Mouse (Mus musculus): ENCODE measurements around the gene Adh7. TPM values are rescaled to one million over a fixed set of nuclear protein-coding genes. Genes with fewer than 3 reads are reported as not detected.

The Adh7 gene
- total and polyA plus RNA-seq, 3 experiments, result not detected

Other genes with a start within 250 kb of the Adh7 start
- 55.5 and 63.6 TPM in 2 replicates for gene Dapp1, start 236.2 kb upstream of the Adh7 start, total RNA-seq (2012; rRNA removed)
- 53.5 and 66.4 TPM in 2 replicates for gene Dapp1, start 236.2 kb upstream of the Adh7 start, total RNA-seq (2014; rRNA removed)
- 62.8 and 81.7 TPM in 2 replicates for gene Dapp1, start 236.2 kb upstream of the Adh7 start, polyA plus RNA-seq (2012; ENCODE audit: insufficient read length, low read depth)
- 1.3 and 2.0 TPM in 2 replicates for gene 1110002E22Rik, start 152.7 kb upstream of the Adh7 start, total RNA-seq (2012; rRNA removed)
- gene 1110002E22Rik, start 152.7 kb upstream of the Adh7 start, total RNA-seq (2014; rRNA removed), result 0.43 and 0.66 TPM in 2 replicates
- gene 1110002E22Rik, start 152.7 kb upstream of the Adh7 start, polyA plus RNA-seq (2012; ENCODE audit: insufficient read length, low read depth), result 2.3 and 2.6 TPM in 2 replicates
- gene Gm5105, start 150.4 kb upstream of the Adh7 start, total RNA-seq (2012; rRNA removed), result 0.13 TPM in 1 of 2 replicates, not detected in the other
- gene Gm5105, start 150.4 kb upstream of the Adh7 start, total RNA-seq (2014; rRNA removed), result not detected in 2 replicates
- gene Gm5105, start 150.4 kb upstream of the Adh7 start, polyA plus RNA-seq (2012; ENCODE audit: insufficient read length, low read depth), result not detected in 2 replicates
- 38.0 and 43.9 TPM in 2 replicates for gene Trmt10a, start 74.3 kb upstream of the Adh7 start, total RNA-seq (2012; rRNA removed)
- gene Trmt10a, start 74.3 kb upstream of the Adh7 start, total RNA-seq (2014; rRNA removed), result 31.6 and 33.1 TPM in 2 replicates
- 65.7 and 90.4 TPM in 2 replicates for gene Trmt10a, start 74.3 kb upstream of the Adh7 start, polyA plus RNA-seq (2012; ENCODE audit: insufficient read length, low read depth)
- gene Mttp, start 72.8 kb upstream of the Adh7 start, total RNA-seq (2012; rRNA removed), result 4.0 and 4.5 TPM in 2 replicates
- 6.2 and 6.3 TPM in 2 replicates for gene Mttp, start 72.8 kb upstream of the Adh7 start, total RNA-seq (2014; rRNA removed)
- gene Mttp, start 72.8 kb upstream of the Adh7 start, polyA plus RNA-seq (2012; ENCODE audit: insufficient read length, low read depth), result 5.9 and 6.0 TPM in 2 replicates
- gene 4930579F01Rik, start 23.9 kb upstream of the Adh7 start, total RNA-seq (2012; rRNA removed), result not detected in 2 replicates
- gene 4930579F01Rik, start 23.9 kb upstream of the Adh7 start, total RNA-seq (2014; rRNA removed), result not detected in 2 replicates
- not detected in 2 replicates for gene 4930579F01Rik, start 23.9 kb upstream of the Adh7 start, polyA plus RNA-seq (2012; ENCODE audit: insufficient read length, low read depth)
- gene Adh1, start 43.2 kb downstream of the Adh7 start, total RNA-seq (2012; rRNA removed), result 0.13 TPM in 1 of 2 replicates, not detected in the other
- not detected in 2 replicates for gene Adh1, start 43.2 kb downstream of the Adh7 start, total RNA-seq (2014; rRNA removed)
- not detected in 2 replicates for gene Adh1, start 43.2 kb downstream of the Adh7 start, polyA plus RNA-seq (2012; ENCODE audit: insufficient read length, low read depth)
- gene Adh6a, start 95.5 kb downstream of the Adh7 start, total RNA-seq (2012; rRNA removed), result not detected in 2 replicates
- not detected in 2 replicates for gene Adh6a, start 95.5 kb downstream of the Adh7 start, total RNA-seq (2014; rRNA removed)
- gene Adh6a, start 95.5 kb downstream of the Adh7 start, polyA plus RNA-seq (2012; ENCODE audit: insufficient read length, low read depth), result not detected in 2 replicates
- not detected in 2 replicates for gene Adh6b, start 124.0 kb downstream of the Adh7 start, total RNA-seq (2012; rRNA removed)
- not detected in 2 replicates for gene Adh6b, start 124.0 kb downstream of the Adh7 start, total RNA-seq (2014; rRNA removed)
- gene Adh6b, start 124.0 kb downstream of the Adh7 start, polyA plus RNA-seq (2012; ENCODE audit: insufficient read length, low read depth), result not detected in 2 replicates
- gene Adh4, start 197.7 kb downstream of the Adh7 start, total RNA-seq (2012; rRNA removed), result 0.21 and 0.25 TPM in 2 replicates
- not detected in 2 replicates for gene Adh4, start 197.7 kb downstream of the Adh7 start, total RNA-seq (2014; rRNA removed)
- not detected in 2 replicates for gene Adh4, start 197.7 kb downstream of the Adh7 start, polyA plus RNA-seq (2012; ENCODE audit: insufficient read length, low read depth)
- gene Adh5, start 225.3 kb downstream of the Adh7 start, total RNA-seq (2012; rRNA removed), result 384 TPM in 2 replicates
- gene Adh5, start 225.3 kb downstream of the Adh7 start, total RNA-seq (2014; rRNA removed), result 468 and 489 TPM in 2 replicates
- gene Adh5, start 225.3 kb downstream of the Adh7 start, polyA plus RNA-seq (2012; ENCODE audit: insufficient read length, low read depth), result 487 and 508 TPM in 2 replicates